Mouse (Mus musculus): ENCODE data around the gene Aktip. TPM values are rescaled to one million over a fixed set of nuclear protein-coding genes. Genes with fewer than 3 reads are reported as not detected.

Aktip gene
- total and polyA plus RNA-seq, 2 experiments from 2014 or later, result 133 TPM

DNA sequence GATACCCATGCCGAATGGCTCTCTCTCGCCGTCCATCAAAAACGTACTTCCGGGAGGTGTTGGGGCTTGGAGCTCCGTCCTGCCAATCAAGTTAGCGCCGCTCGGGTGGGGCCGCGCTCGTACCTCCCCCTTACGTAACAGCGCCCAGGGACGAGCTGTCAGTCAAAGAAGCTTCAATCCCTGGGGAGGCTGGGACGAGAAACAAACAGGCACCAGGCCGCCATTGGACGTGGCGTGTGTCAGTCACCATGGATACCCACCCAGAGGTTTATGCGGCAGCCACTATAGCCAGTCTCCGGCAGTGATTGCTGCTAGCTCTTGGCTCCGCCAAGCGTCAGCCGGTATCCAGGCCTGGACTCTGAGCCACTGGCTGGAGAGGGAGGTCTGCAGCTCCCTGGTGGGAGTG is 65.7 kb downstream of the Aktip start:
- Histone ChIP-seq H3K4me2 (ENCODE audit: low read depth, low read length, poor library complexity, severe bottlenecking) (peak overlapping the region; percentile 49), H3K9ac (replicated peaks; ENCODE audit: low read length, poor library complexity, severe bottlenecking) (peak overlapping the region; percentile 79), H3K9me3 (ENCODE audit: low read length) (no peaks in the 10 kb centered on the region), H3K4me1 (ENCODE audit: insufficient read depth, low read length) (peaks cover 7% of the 10 kb centered on the region; the same call in 1 of the 2 replicates), H3K27ac (ENCODE audit: low read depth, low read length) (peak overlapping the region; percentile 85), H3K36me3 (ENCODE audit: insufficient read depth, low read length) (peaks cover 6% of the 10 kb centered on the region), H3K4me3 (ENCODE audit: low read depth, low read length) (peak overlapping the region; percentile 75), H3K27me3 (ENCODE audit: insufficient read depth, low read length) (no peaks in the 10 kb centered on the region)
- WGBS, result 1% methylated on average over 24 of the region's 24 CpGs
- peak; percentile 99 for ATAC-seq (ENCODE audit: low FRiP score)
- peak; percentile 100 for DNase-seq (ENCODE audit: low spot score)
- peak; percentile 63 for TF ChIP-seq CTCF (IDR thresholded peaks at IDR 0.05)

DNA sequence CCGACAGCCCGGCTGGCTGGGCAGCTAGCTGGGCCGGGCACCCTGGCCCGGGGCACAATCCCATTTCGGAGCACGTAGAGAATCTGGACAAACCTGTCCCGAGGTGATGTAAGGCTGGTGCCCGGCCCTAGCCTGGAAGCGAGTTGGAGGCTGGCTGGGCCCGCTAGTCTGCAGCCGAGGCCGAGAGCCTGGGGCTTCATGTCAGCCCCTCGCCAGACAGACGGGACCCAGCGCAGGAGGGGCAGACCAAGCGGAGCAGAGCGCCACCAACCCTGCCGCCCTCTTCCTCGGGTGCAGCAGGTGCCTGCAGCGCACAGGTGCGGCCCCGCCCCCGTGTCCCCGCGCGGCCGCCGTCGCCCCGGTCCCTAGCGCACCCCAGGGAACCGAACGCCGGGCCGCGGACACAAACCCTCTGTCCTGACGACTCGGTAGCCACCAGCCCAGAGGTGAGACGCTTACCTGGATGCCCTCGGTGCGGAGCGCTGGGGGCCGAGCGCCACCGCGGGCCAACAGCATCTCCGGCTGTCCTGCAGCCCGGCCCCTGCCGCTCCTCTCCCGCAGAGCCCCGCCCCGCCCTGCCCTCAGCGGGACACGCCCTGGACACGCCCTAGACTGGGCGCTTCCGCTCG is 66.2 kb downstream of the Aktip start:
- Histone ChIP-seq H3K4me1 (ENCODE audit: insufficient read depth, low read length) (peaks cover 7% of the 10 kb centered on the region; the same call in 1 of the 2 replicates), H3K4me3 (ENCODE audit: low read depth, low read length) (peak overlapping the region; percentile 75), H3K4me2 (ENCODE audit: low read depth, low read length, poor library complexity, severe bottlenecking) (peak overlapping the region; percentile 57), H3K9me3 (ENCODE audit: low read length) (no peaks in the 10 kb centered on the region), H3K36me3 (ENCODE audit: insufficient read depth, low read length) (peaks cover 9% of the 10 kb centered on the region), H3K27ac (ENCODE audit: low read depth, low read length) (peak overlapping the region; percentile 85), H3K27me3 (ENCODE audit: insufficient read depth, low read length) (no peaks in the 10 kb centered on the region), H3K9ac (replicated peaks; ENCODE audit: low read length, poor library complexity, severe bottlenecking) (peak overlapping the region; percentile 79)
- no peak for TF ChIP-seq CTCF (IDR thresholded peaks at IDR 0.05)
- no peak for DNase-seq (ENCODE audit: low spot score)
- peak; percentile 53 for ATAC-seq (ENCODE audit: low FRiP score)
- WGBS, result 1% methylated on average over 45 of the region's 58 CpGs

DNA sequence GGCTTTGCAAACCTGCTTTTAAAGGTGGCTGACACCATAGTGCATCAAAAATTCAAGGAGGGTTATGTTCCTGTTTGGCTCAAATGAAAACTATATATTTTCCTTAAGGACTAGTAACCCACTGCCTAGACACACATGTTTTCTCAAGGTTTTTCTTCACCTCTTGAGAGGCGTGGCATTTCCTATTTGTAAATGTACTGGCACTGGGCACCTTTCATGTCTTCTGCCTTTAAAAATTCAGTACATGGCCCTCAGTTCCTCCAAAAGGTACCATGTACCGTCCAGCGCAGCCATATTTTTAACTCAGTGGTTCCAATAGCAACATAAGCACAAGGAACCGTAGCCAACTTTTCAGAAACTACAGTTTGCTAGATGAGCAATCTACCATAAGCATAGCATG is 67.0 kb downstream of the Aktip start:
- Histone ChIP-seq H3K4me2 (ENCODE audit: low read depth, low read length, poor library complexity, severe bottlenecking) (peak overlapping the region; percentile 57), H3K4me1 (ENCODE audit: insufficient read depth, low read length) (peaks cover 7% of the 10 kb centered on the region; the same call in 1 of the 2 replicates), H3K36me3 (ENCODE audit: insufficient read depth, low read length) (peaks cover 9% of the 10 kb centered on the region), H3K4me3 (ENCODE audit: low read depth, low read length) (peak overlapping the region; percentile 75), H3K27me3 (ENCODE audit: insufficient read depth, low read length) (no peaks in the 10 kb centered on the region), H3K9me3 (ENCODE audit: low read length) (no peaks in the 10 kb centered on the region), H3K27ac (ENCODE audit: low read depth, low read length) (no peak overlapping the region), H3K9ac (replicated peaks; ENCODE audit: low read length, poor library complexity, severe bottlenecking) (no peak overlapping the region)
- no peak for TF ChIP-seq CTCF (IDR thresholded peaks at IDR 0.05)
- DNase-seq (ENCODE audit: low spot score) (peak; percentile 2), ATAC-seq (ENCODE audit: low FRiP score) (no peak)
- 79% methylated on average over 4 of the region's 4 CpGs for WGBS

DNA sequence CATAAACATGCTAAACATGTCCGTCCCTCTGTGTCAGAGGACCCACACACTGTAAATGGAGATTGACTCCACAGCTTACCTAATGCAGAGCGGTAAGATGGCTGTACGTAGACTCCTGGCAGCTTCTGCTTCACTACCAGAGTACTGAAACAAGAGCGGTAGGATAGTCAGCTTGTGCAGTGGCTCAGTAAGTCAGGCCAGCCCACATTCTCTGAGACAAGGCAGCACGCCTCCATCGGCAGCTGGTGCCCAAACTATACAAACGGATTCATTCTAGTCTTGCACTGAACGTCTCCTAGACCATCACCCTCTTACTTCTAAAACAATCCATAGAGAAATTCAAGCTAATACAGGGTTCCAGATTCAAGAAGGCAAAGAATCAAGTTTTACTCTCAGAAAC is 73.0 kb downstream of the Aktip start:
- no peak overlapping the region for H3K27ac ChIP-seq (ENCODE audit: low read depth, low read length)
- 96% methylated on average over 8 of the region's 8 CpGs for whole genome bisulfite sequencing
- no peak for TF ChIP-seq CTCF (IDR thresholded peaks at IDR 0.05)
- H3K36me3 ChIP-seq (ENCODE audit: insufficient read depth, low read length), result peaks cover 48% of the 10 kb centered on the region
- no peaks in the 10 kb centered on the region for H3K4me1 ChIP-seq (ENCODE audit: insufficient read depth, low read length)
- no peak overlapping the region for H3K9ac ChIP-seq (replicated peaks; ENCODE audit: low read length, poor library complexity, severe bottlenecking)
- no peak for ATAC-seq (ENCODE audit: low FRiP score)
- H3K4me2 ChIP-seq (ENCODE audit: low read depth, low read length, poor library complexity, severe bottlenecking), result no peak overlapping the region
- H3K27me3 ChIP-seq (ENCODE audit: insufficient read depth, low read length), result no peaks in the 10 kb centered on the region
- DNase-seq (ENCODE audit: low spot score), result no peak
- no peak overlapping the region for H3K4me3 ChIP-seq (ENCODE audit: low read depth, low read length)
- no peaks in the 10 kb centered on the region for H3K9me3 ChIP-seq (ENCODE audit: low read length)

- Histone ChIP-seq H3K9me3 (ENCODE audit: low read length) (no peaks in the 10 kb centered on the region), H3K4me2 (ENCODE audit: low read depth, low read length, poor library complexity, severe bottlenecking) (no peak overlapping the region), H3K27ac (ENCODE audit: low read depth, low read length) (no peak overlapping the region), H3K27me3 (ENCODE audit: insufficient read depth, low read length) (no peaks in the 10 kb centered on the region), H3K4me1 (ENCODE audit: insufficient read depth, low read length) (no peaks in the 10 kb centered on the region), H3K9ac (replicated peaks; ENCODE audit: low read length, poor library complexity, severe bottlenecking) (no peak overlapping the region), H3K36me3 (ENCODE audit: insufficient read depth, low read length) (peaks cover 47% of the 10 kb centered on the region), H3K4me3 (ENCODE audit: low read depth, low read length) (no peak overlapping the region)
- TF ChIP-seq CTCF (IDR thresholded peaks at IDR 0.05), result no peak
- DNase-seq (ENCODE audit: low spot score), result no peak
- no peak for ATAC-seq (ENCODE audit: low FRiP score)
- 93% methylated on average over 5 of the region's 5 CpGs for WGBS
Observed at GRCm38 (mm10) chr8:91124315-91124714, 75.5 kb downstream of the Aktip start.

GRCm38 (mm10) chr8:91118131-91118530 is 81.6 kb downstream of the Aktip start:
- H3K27ac ChIP-seq (ENCODE audit: low read depth, low read length), result no peak overlapping the region
- H3K36me3 ChIP-seq (ENCODE audit: insufficient read depth, low read length), result peaks cover 35% of the 10 kb centered on the region
- H3K4me3 ChIP-seq (ENCODE audit: low read depth, low read length), result no peak overlapping the region
- peak; percentile 52 for TF ChIP-seq CTCF (IDR thresholded peaks at IDR 0.05)
- DNase-seq (ENCODE audit: low spot score) (no peak), ATAC-seq (ENCODE audit: low FRiP score) (no peak)
- H3K4me2 ChIP-seq (ENCODE audit: low read depth, low read length, poor library complexity, severe bottlenecking), result no peak overlapping the region
- 74% methylated on average over 3 of the region's 3 CpGs for WGBS
- no peaks in the 10 kb centered on the region for H3K4me1 ChIP-seq (ENCODE audit: insufficient read depth, low read length)
- no peaks in the 10 kb centered on the region for H3K27me3 ChIP-seq (ENCODE audit: insufficient read depth, low read length)
- H3K9me3 ChIP-seq (ENCODE audit: low read length), result no peaks in the 10 kb centered on the region
- H3K9ac ChIP-seq (replicated peaks; ENCODE audit: low read length, poor library complexity, severe bottlenecking), result no peak overlapping the region

All from midbrain, postnatal 0 days (tissue).